Mouse (Mus musculus) ES-E14 (cell line): Measurements from ENCODE around the gene C2cd4b.

Experiments
- CHD2 ChIP-seq: IDR thresholded peaks from 2 replicates; pipeline ENCODE4 v1.6.1; 2014; ENCODE audit warnings: mild to moderate bottlenecking, low read depth, low read length, inconsistent platforms
- HCFC1 ChIP-seq: IDR thresholded peaks from 2 replicates; pipeline ENCODE4 v1.6.1; 2012; ENCODE audit warnings: low read length, inconsistent platforms, borderline replicate concordance; ENCODE audit not compliant: insufficient read depth
- MAFK ChIP-seq: IDR thresholded peaks from 2 replicates; pipeline ENCODE4 v1.6.1; 2014; ENCODE audit warnings: mild to moderate bottlenecking, low read depth, low read length, inconsistent platforms; ENCODE audit not compliant: insufficient read depth
- ZC3H11A ChIP-seq: IDR thresholded peaks from 2 replicates; pipeline ENCODE4 v1.6.1; 2012; ENCODE audit warnings: low read depth, mild to moderate bottlenecking, inconsistent platforms, low read length, borderline replicate concordance
- ZNF384 ChIP-seq: IDR thresholded peaks from 2 replicates; pipeline ENCODE4 v1.6.1; 2012; ENCODE audit warnings: low read depth, low read length, inconsistent platforms

- TF ChIP-seq MAFK (no peak), CHD2 (no peak), ZC3H11A (no peak), HCFC1 (no peak), ZNF384 (no peak)
These were observed 23.5 kb downstream of the C2cd4b start for GRCm38 (mm10) chr9:67782786-67783185.
